Mouse (Mus musculus) cerebellum, postnatal 14 days (tissue): ENCODE measurements around the gene Wdr6.

Source experiments
- DNase-seq, 2 experiments: peaks; one replicate each; pipeline ENCODE4 v3.0.0; 2021; ENCODE audit warnings: mixed read lengths in 2 of 2

The Wdr6 gene

GRCm38 (mm10) chr9:108572321-108572720, 6.2 kb downstream of the Wdr6 start:
- no peak for DNase-seq

DNA sequence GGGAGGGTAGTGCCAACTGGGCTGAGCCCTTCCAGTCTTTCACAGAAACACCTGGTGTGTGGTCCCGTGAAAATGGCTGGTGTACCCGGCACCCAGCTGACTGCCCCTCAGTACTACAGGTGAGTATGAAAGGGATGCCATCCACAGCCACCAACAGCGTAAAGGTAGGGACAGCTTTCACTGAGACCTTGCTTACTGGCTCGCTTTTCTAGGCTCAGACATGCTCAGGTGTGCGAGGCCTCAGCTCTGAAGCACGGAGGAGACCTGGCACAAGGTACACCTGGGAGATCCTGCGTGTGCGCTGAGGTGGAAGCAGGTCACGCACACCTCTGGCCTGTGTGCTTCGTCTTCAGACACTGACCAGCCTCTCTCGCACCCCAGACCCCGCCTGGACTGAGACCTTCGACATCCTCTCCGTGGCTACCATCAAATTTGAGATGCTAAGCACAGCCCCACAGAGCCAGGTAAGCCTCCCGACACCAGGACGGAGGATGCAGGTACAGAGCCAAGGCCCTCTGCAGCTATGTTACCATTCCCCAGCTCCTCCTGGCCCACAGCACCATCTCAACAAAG, 7.1 kb downstream of the Wdr6 start:
- DNase-seq = no peak

DNA sequence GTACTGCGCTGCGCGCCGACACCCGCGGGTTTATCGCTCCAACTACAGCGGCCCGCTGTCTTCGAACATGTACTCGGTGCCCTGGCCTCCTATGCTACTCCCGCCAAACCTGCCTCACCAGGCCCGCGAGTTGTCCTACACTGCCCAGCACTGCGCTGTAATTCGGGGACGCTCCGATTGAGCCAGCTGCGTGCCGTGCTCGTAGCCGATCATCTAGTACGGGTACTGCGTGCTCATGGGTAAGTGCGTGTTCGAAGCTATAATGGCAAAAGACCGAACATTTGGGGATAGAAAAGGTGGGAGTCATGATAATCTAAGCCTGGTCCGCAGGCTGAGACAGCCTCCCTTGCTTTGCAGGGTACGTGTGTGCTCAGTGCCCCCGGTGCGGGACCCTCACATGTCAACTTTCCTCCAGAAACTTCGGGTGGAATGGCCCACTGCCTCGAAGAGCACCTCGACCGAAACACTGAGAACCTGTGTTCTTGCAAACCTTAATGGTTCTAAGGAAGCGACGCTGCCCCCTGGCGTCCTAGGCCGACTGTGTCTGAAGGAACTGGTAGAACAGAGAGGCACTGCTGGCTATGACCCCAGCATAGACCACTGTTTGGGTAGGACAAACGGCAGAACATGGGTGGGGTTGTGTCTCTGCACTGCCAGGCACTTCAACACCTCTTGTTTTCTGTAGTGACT, 8.2 kb downstream of the Wdr6 start:
- peak; percentile 81 to 91 for DNase-seq

DNA sequence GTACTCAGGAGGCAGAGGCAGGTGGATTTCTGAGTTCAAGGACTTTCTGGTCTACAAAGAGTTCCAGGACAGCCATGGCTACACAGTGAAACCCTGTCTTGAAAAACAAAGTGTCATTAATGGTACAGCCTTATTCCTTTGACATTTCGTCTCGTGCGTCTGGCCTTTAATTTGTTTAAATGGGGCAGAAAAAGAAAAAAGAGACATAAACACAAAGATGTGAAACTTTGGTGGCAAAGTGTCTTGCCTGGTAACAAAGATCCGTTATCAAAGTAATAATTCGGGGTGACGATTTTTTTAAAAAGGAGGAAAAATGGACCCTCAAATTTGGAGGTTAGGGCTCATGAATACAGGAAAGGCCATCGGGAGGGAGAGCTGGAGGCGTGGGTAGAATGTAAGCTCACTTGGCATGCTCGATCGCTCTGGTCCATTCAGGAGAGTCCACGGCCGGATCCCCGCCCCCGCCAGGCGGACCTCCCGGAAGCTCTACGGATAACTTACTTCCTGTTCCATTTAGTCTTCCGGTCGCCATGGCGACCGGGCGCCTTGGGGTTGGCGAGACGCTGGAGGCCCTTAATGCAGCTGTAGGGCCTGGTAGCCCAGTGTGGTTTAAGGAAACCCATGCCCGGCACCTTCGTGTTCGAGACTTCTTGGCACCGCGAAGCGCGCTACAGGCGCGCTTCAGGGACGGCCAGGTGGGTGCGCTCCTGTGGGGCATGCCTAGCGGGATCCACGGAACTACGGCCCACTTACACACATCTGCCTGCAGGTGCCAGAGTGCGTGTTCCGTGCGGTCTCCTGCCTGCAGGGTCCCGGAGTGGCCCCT, 8.9 kb downstream of the Wdr6 start, which contains the start of gene Dalrd3:
Gene Dalrd3 (plus strand): TSS at position 506 of the 826 bp plus-strand sequence.
- peak; percentile 92 to 94 for DNase-seq

GRCm38 (mm10) chr9:108568511-108568921, 10.0 kb downstream of the Wdr6 start:
- no peak for DNase-seq

- DNase-seq = peak in 1 of 2 experiments; percentile 42
Measured at GRCm38 (mm10) chr9:108567931-108568419, 10.6 kb downstream of the Wdr6 start.

DNA sequence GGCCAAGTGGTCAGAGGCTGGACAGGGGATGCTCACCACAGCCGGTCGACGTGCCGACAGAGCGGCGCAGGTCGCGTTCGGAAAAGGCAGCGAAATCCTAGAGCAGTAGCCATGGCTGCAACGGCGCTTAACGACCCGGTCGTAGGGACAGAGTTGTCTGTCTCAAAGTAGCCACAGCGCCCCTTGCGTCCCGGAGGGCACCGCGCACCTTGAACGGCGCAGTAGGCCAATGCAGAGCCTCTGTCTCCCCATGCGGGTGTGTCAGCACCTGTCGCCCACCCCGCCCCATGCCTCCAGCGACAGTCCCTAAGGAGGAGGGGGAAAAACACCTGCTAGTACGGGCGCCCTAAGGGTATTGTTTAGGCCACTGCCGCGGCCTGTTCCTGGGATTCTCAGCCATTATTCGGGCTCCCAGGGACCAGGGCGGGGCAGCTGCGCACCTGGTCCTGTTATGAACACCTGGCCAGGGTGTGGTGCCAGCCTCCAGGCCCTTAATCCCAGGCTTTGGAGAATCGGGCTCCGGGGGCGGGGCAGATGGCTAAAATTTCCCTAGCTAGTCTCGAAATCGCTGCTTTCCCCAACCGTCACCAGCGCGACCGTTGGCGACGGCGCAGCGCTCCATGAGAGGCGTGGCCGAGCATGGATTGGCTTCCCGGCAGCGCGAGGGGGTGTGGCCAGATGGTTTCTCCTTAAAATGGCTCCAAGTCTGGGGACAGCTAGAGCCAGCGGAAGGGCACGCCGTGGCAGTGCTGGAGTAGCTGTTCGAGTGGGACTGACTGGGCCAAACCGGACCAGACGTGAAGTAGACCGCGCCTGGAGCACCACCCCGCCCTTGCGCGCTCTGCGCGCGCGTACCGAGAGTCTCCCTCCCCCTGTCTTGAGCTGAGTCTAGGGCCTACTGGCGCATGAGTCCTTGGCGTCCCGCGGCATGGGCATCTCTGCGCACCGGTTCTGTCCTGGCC, 11.4 kb downstream of the Wdr6 start, which contains the start of gene Ndufaf3:
Gene Ndufaf3 (minus strand): TSS at position 620 of the 962 bp plus-strand sequence.
- peak; percentile 98 to 99 for DNase-seq

GRCm38 (mm10) chr9:108565881-108566814, 12.4 kb downstream of the Wdr6 start:
- peak in 1 of 2 experiments; percentile 20 for DNase-seq

DNA sequence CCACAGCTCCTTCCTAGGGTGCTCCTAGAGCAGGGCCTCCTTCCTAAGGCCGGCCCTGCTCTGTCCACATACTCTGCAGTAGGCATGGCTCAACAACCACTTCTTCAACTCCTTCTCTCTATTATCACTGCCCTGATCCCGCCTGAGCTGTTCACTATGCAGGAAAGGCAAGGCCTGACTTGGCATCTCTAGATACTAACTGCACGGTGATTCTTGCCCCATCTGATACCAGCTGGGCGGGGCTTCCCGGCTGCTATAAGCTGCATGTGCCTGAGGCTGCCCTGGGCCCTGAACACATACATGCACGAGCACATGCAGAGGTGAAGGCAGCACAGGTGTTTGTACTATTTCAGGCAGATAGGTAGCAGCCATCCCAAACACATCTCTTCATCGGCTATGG, 14.4 kb downstream of the Wdr6 start:
- DNase-seq = no peak

DNA sequence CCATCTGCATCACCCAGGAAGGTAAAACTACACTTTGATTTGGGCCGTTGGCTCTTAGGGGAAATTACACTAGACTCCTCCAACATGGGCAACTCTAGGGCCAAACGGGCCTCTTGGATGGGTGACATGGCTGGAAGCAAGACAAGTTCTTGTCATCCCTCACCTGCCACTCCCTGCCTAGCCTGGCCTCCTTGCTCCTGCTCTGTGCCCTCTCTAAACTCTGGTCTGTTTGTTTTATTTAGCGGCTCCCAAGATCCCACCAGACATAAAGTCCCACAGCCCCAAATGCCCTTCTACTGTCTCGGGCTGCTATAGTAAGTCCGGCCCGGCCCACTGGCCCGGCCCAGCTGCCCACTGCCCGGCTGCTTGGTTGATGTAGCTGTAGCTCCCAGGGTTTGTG, 14.9 kb downstream of the Wdr6 start:
- no peak for DNase-seq

DNA sequence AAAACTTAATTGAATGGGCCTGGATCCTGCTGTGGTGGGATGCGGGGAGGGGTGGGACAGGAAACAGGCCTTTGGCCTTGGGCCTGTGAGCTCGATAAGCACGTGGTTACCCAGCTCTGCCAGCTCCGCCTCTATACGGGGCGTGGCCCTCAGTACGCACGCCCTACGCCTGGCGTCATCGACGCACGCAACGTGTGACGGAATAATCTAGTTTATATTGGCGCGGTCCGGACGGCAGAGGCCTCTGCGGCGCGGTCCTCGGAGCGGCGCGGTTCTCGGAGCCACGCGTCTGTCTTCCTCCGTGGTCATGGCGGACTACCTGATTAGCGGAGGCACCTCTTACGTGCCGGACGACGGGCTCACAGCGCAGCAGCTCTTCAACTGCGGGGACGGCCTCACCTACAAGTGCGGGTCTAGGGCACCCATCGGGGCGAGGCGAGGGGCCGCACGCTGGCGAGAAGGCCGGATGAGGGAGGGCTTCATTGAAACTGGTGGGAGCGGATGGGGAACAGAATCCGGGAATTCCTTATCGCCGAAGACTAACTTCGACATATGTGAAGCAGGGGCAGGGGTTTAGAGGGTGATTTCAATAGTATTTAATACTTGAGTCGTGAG, 18.2 kb downstream of the Wdr6 start, which contains the start of gene Impdh2:
Gene Impdh2 (plus strand): TSS at position 60 of the 615 bp plus-strand sequence.
- DNase-seq = peak; percentile 94 to 95

DNA sequence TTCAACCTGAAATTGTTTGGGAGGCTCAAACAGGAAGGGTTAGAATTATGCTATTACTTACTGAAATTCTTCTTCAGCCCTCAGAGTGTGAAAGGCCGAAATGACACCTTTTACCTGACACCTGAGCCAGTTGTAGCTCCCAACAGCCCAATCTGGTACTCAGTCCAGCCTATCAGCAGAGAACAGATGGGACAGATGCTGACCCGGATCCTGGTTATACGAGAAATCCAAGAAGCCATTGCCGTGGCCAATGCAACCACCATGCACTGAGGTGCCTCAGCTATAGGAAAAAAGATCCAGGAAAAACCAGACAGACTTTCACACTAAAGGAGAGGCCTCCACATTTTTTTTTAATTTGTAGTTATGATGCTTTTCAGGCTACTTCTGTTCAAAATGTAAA, 19.4 kb downstream of the Wdr6 start:
- no peak for DNase-seq

GRCm38 (mm10) chr9:108546875-108547274, 31.7 kb downstream of the Wdr6 start:
- no peak for DNase-seq

DNA sequence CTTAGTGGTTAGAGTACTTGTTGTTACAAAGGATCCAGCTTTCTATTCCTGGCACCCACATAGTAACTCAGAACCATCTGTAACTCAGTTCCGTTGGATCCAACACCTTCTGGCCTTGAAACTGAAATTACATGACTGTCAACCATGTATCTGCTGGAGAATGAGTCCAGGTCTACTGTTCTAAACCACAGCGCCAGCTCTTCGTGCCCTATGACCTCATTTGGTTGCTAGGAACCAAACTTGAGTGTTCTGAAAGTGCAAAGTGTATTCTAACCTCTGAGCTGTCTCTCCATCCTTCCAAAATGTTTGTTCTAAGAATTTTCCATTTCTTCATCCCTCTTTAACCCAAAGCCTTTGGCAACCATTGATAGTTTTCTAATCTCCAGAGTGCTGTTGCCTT, 32.6 kb downstream of the Wdr6 start:
- DNase-seq = no peak

GRCm38 (mm10) chr9:108540846-108541245, 37.7 kb downstream of the Wdr6 start:
- DNase-seq = no peak

- no peak for DNase-seq
Measured at GRCm38 (mm10) chr9:108531496-108531895, 47.0 kb downstream of the Wdr6 start.

DNA sequence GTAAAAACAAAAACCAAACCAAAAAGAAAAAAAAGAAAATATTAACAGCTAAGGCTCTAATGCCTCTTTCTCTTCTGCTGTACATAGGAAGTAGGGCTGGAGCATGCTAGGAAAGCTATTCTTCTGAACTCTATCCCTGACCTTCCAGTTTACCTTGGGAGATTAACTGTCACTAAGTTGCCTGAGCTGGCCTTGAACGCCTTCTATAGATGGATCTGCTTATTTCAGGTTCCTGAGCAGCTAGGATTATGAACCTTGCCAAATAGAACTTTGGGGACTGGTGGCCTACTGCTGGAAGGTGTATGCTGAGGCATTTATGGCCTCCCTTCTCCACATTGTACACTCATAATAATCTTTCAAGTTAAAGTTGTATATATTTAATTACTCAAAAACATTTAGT, 47.6 kb downstream of the Wdr6 start:
- DNase-seq = no peak

DNA sequence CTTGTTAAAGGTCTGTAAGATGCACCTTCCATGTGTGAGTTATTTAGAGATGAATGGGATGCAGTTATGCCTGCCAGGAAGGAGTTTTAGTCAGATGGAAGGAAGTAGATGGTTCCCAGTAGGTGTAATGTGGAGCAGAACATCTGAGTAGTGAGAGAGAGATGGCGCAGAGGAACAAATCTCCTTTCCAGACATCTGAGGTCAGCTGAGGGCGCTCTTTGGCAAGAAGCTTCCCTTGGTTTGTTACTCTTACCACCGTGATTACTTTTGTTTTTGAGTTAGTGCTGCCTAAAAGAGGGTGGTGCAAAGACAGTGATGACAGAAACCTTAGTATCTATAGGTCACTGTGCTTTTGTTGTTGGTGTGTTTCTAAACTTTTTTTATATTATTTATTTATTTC, 53.1 kb downstream of the Wdr6 start:
- DNase-seq = no peak

DNA sequence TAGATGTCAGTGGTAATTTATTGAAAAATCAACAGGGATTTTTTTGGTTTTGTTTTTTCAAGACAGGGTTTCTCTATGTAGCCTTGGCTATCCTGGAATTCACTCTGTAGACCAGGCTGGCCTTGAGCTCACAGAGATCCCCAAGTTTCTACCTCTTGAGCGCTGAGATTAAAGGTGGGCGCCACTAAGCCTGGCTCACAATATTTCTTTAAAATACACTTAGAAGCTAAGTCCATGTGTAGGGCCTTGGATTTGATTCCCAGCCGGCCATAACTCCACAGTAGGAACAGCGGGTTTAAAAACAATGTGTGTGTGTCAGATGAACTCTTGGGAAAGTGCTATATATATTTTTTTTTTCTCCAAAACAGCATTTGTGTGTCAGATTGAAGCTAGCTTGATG, 55.2 kb downstream of the Wdr6 start:
- no peak for DNase-seq
